Mouse (Mus musculus) neutrophil, adult 5-6 weeks (primary cell): Measurements from ENCODE around the gene Tcaf3. TPM values are rescaled to one million over a fixed set of nuclear protein-coding genes. Genes with fewer than 3 reads are reported as not detected.

Source experiments
- ATAC-seq: fragments of 151-379, 151-347 bp; 2 replicates; pipeline ENCODE4 v1.8.0; 2017; ENCODE audit warnings: mild to moderate bottlenecking, moderate TSS enrichment; ENCODE audit not compliant: insufficient number of reproducible peaks, poor library complexity, low FRiP score, severe bottlenecking; ENCODE audit errors: extremely low read depth
- total RNA-seq: library from RNA; stranded (forward); fragments of 200-1000 nt; gene quantifications from 2 replicates; pipeline ENCODE4 v1.2.3, GENCODE M21; 2017

The Tcaf3 gene
- total RNA-seq = not detected in 2 replicates

DNA sequence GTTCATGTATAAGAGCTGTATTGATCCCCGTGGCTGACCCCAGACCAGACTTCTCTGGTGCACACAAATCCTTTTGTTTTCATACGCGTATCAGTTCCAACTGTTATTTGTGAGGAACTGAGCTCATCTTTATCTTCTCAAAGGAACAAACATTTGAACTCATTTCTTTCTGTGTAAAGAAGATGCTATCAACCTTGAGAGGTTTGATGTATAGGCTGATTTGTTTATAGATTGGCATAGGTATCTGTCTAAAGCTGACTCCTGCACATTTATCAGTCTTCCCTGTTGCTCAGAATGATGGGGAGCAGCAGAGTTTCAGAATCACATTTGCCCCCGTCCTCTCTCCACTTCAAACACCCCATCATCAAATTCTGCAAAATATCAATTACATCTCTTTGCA lies at the start of gene Tcaf3:
Gene Tcaf3, minus strand, starts transcription at position 101 of the 400 bp plus-strand sequence.
- ATAC-seq = no peak

DNA sequence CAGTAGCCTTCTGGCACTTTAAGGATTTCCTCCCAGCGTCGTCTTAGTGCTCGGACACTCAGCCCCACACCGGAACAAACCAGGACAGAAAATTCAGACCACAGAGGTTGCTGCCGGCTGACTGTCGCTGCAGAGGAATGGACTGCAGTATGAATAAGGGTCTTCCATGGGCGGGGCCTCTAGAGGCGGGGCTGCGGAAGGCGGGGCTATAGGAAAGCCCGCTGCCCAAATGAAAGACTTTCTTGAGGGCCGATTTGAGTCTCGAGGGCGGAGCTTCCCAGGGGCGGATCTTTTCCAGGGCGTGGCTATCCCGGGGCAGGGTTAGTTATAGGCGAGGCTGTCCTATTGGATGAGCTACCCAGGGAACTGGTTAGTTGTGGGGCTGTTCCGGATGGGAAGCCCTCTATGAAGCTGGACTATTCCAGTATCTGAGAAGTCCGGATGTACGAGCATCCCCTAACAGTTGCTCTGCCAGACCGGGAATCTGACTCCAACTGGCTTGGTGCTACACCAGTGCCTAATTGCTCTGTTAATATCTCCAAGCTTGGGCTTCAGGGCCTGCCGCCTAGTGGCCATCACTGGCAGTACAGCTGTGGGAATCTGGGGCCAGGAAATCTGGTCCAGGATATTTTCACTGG lies 47.5 kb upstream of the Tcaf3 start, which contains the start of gene Tcaf2:
Gene Tcaf2, minus strand, starts transcription at position 343 of the 638 bp plus-strand sequence.
- ATAC-seq = no peak

- ATAC-seq = no peak
Observed at GRCm38 (mm10) chr6:42634393-42634792, 36.9 kb upstream of the Tcaf3 start.

DNA sequence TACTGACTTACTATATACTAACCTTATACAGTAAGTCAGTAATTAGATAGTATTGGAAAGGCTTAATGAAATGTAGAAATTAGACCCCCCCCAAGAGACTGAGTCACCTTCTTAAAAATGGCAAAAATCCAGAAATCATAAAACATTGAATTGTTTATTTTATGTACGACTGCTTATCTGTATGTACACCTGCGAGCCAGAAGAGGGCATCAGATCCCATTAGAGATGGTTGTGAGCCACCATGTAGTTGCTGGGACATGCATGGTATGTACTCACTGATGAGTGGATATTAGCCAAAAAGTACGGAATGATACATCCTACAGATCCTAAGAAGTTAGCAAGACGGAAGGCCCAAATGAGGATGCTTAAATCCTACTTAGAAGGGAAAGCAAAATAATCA lies 33.9 kb upstream of the Tcaf3 start:
- ATAC-seq = no peak

- ATAC-seq = no peak
Observed at GRCm38 (mm10) chr6:42616904-42617303, 19.4 kb upstream of the Tcaf3 start.

DNA sequence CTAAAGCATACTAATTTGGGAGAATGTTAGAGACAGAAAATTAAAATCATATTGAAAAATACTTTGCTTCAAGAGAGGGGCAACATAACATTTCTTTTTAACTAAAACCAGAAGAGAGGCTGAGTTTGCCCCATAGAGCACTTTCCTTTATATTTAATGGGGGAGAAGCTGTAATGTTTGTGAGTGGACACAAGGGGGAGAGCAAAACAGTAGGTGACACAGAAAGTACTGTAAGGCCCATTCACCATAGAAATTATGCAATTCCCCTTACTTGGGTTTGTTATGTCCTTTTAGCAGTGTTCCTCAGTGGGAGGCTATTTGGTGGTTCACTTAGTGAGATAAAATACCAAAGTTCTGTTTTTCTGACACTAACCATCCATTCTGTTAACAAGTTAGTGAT lies 14.7 kb upstream of the Tcaf3 start:
- ATAC-seq = no peak

DNA sequence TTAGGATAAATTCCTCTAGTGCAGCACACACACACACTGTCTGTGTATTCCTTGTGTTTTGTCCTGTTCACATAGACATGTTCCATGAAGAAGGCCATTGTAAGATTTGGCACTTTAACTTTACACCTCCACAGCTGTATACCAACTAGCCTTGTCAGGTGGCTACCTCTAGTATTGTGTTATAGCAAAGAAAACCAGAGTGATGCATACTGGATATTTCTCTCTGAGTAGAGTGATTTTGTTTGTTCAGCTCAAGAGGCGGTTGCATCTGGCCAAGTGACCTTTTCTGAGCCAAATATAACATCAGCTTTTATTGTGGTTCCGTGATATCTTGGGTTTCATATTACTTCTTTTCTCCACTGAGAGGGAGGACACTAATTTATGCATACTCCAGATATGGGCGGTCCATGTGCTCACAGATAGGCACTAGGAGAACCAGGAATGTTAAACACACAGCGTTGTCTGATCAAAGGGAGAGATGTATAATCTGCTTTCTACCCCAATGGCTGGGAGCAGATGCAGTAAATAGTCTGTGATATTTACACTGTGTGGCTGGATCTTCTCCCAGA lies 13.5 kb upstream of the Tcaf3 start:
- ATAC-seq = no peak

DNA sequence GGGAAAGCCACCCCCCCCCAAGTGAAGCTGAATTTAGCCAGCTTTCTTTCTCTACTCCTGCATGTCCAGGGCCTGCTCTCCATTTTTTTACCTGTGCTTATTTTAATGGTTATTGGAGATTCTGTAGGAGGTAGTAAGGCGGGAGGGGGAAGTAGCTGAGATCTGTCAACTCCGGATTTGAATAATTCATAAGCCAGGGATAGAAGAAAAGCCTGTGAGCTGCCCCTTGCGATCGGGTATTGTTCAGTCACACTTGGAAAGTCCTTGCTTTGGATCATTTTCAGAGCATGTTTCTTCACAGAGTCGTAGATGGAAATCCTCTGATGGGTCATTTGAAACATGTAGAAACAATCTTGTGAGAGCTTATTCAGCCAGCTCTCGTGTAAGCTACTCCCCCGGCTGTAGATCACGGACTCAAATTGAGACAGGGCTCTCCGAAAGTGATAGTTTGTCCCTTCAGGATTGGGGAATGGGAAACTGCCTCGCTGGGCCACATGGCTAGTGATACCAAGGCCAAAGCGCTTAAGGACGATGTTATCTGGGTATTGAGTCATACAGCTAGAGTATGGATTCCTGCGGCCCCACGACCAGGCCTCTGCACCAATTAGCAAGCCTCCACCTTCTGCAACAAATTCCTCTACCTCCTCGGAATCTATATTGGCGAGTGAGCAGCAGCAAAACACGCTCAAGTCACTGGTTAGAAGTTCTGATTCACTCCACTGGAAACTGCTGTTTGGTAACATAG lies 4.2 kb downstream of the Tcaf3 start:
- ATAC-seq = no peak

DNA sequence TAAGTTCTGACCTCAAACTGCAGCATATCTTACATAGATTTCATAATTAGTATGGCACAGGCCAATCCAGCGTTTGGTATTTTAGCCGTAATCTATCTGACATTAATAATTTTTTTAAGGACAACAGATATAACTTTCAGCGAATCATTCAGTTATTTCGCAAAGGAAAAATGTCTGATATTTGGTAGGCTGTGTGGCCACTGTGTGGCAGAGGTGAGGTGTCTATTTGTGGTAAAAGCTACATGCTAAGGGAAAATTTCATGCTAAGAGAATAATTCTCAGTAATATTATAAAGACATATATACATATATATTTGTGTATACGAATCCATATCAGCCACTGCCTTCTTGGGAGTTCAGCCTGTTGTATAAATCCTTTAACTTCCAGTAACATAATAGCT lies 10.9 kb downstream of the Tcaf3 start:
- ATAC-seq = no peak

DNA sequence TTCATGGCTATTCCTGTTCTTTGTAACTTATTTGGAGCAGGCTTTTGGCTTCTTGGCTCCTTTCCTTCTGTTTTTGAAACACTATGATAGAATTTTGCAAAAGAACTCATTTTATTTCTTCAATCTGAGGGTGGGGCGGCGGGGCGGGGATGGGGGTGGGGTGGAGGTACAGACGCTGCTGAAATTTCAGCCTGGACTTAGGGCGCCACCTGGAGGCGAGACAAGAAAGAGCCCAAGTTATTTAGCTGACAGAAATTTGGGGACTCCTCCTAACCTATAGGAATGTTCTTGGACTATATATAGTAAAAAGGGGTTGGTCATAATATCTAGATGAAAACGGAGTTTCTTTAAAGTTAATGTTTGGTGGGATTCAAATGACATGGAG lies 14.0 kb downstream of the Tcaf3 start:
- peak; percentile 51; the same call in 1 of the 2 replicates for ATAC-seq

GRCm38 (mm10) chr6:42582741-42583487 lies 14.6 kb downstream of the Tcaf3 start:
- no peak for ATAC-seq

DNA sequence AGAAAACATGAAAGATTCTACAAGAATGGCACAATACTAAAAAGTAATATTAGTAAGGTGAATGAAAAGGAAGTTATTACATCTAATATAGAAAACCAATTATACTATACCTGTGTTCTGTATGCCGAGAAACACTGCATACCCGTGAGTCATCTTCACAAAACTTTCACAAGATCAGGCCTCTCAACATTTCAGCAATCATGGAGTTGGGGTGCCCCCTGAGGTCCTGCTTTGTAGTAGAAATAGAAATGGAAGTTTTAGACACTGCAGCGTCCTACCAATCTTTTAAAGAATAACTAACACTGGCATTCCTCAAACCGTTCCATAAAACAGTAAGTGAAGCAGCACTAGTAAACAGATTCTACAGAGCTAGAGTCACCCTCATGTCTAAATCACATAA lies 18.8 kb downstream of the Tcaf3 start:
- no peak for ATAC-seq

GRCm38 (mm10) chr6:42577433-42577832 lies 20.1 kb downstream of the Tcaf3 start:
- no peak for ATAC-seq

- ATAC-seq = no peak
Observed at GRCm38 (mm10) chr6:42568205-42568604, 29.3 kb downstream of the Tcaf3 start.

DNA sequence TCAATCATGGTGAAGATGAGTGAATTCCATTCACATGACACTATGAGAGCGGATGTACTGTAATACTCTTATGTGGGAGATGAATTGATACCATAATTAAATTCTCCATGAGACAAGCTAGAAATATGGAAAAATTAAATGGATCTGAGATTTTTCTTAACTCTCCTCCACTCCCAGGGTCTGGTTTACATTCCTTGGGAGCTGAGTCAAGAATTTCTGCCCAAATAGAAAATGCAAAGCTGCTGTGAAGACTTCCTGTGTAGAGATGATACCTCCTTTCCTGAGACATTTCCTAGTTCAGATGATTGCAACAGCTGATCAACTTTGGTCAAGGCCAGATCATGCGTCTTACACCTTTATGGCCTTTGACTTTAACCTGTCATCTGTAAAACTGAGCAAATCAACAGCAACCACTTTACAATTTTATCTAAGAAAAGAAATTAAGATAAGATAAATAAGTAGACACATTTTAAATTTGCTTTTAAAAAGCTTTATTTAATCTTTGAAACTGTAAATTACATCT lies 31.4 kb downstream of the Tcaf3 start:
- ATAC-seq = no peak

GRCm38 (mm10) chr6:42562280-42562679 lies 35.2 kb downstream of the Tcaf3 start:
- ATAC-seq = no peak

DNA sequence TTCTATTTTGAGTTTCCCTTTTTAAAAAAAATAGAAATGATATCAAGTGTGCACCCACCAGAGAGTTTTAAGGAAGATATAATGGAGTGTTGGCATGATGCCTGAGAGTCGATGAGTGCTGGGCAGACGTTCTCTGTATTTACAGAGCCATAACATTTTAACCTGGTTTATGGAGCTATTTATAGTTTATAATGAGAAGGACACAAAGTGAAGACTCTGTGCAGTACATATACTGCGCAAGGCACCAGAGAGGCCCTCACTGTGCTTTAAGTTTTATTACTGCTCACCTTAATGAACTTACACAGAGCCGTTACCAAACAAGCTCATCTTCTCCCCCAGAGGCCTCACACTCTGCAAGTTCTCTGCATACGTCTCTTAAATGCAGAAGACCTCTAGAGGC lies 36.6 kb downstream of the Tcaf3 start:
- ATAC-seq = no peak

GRCm38 (mm10) chr6:42558641-42559040 lies 38.9 kb downstream of the Tcaf3 start:
- no peak for ATAC-seq

DNA sequence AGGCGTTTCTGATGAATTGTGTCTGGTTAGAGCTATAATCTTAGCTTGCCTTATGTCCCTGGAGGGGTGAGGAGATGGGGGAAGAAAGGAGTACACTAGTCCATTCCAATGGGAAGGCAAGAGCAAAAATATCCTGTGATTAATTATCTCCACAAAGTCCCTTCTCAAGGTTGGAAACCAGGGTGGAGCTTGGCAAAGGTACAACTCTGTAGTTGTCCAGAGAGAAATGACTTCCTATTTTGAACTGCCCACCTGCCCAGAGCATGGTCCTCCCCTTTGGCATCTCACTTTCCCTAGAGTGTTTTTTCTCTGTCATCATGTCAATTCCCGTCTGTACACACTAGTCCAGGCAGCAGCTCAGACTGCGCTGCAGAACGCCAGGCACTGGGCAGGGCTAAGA lies 50.0 kb downstream of the Tcaf3 start, which contains the start of gene Olfr455:
Gene Olfr455, minus strand, starts transcription at position 127 of the 400 bp plus-strand sequence.
- ATAC-seq = no peak
